Mouse (Mus musculus): Measurements from ENCODE around the gene Hcn3. TPM values are rescaled to one million over a fixed set of nuclear protein-coding genes. Genes with fewer than 3 reads are reported as not detected.

The Hcn3 gene
- total RNA-seq (2021), result 10 to 100 TPM; 10.2 to 13.3 TPM
- long read RNA-seq, experiment 1, full-length matches to known transcripts, result 1 of 6 reads
- long read RNA-seq, experiment 1, partial matches to known transcripts, result 1 of 6 reads
- long read RNA-seq, experiment 1, other reads (novel, unspliced or antisense), result 4 of 6 reads
- long read RNA-seq, experiment 2, full-length matches to known transcripts, result 2 of 5 reads
- long read RNA-seq, experiment 2, partial matches to known transcripts, result 2 of 5 reads
- long read RNA-seq, experiment 2, other reads (novel, unspliced or antisense), result 1 of 5 reads

- TF ChIP-seq CTCF (conservative IDR thresholded peaks at IDR 0.05), result peak; percentile 73
Observed at GRCm38 (mm10) chr3:89159616-89160344, at the start of gene Hcn3. Hcn3 (minus strand) TSS chr3:89160196.

GRCm38 (mm10) chr3:89209731-89210130 lies 49.7 kb upstream of the Hcn3 start:
- no peak for TF ChIP-seq CTCF (conservative IDR thresholded peaks at IDR 0.05)
- H3K4me3 ChIP-seq, result no peak overlapping the region
- no peak overlapping the region for H3K27ac ChIP-seq
- DNase-seq (ENCODE audit: low spot score in 2 of 2), result no peak

More at GRCm38 (mm10) chr3:89159616-89160344, at the start of gene Hcn3:
- H3K27ac ChIP-seq, result no peak within 1 kb of the TSS
- peak within 1 kb of the TSS; percentile 62 for H3K4me3 ChIP-seq
- peak in 1 of 2 experiments; percentile 59 for DNase-seq (ENCODE audit: low spot score in 2 of 2)

GRCm38 (mm10) chr3:89208736-89209135 lies 48.7 kb upstream of the Hcn3 start:
- TF ChIP-seq CTCF (conservative IDR thresholded peaks at IDR 0.05), result no peak
- Histone ChIP-seq H3K4me3 (no peak overlapping the region), H3K27ac (no peak overlapping the region)
- no peak for DNase-seq (ENCODE audit: low spot score in 2 of 2)

GRCm38 (mm10) chr3:89208075-89208657 lies 48.2 kb upstream of the Hcn3 start:
- no peak overlapping the region for H3K4me3 ChIP-seq
- no peak overlapping the region for H3K27ac ChIP-seq
- TF ChIP-seq CTCF (conservative IDR thresholded peaks at IDR 0.05), result no peak
- no peak for DNase-seq (ENCODE audit: low spot score in 2 of 2)

GRCm38 (mm10) chr3:89206695-89207094 lies 46.7 kb upstream of the Hcn3 start:
- no peak for TF ChIP-seq CTCF (conservative IDR thresholded peaks at IDR 0.05)
- no peak for DNase-seq (ENCODE audit: low spot score in 2 of 2)
- Histone ChIP-seq H3K27ac (no peak overlapping the region), H3K4me3 (no peak overlapping the region)

- TF ChIP-seq CTCF (conservative IDR thresholded peaks at IDR 0.05), result no peak
- DNase-seq (ENCODE audit: low spot score in 2 of 2), result no peak
- no peak overlapping the region for H3K27ac ChIP-seq
- H3K4me3 ChIP-seq, result no peak overlapping the region
Observed at GRCm38 (mm10) chr3:89206079-89206478, 46.1 kb upstream of the Hcn3 start.

- no peak for DNase-seq (ENCODE audit: low spot score in 2 of 2)
- Histone ChIP-seq H3K27ac (peak overlapping the region; percentile 89), H3K4me3 (peak overlapping the region; percentile 84)
- TF ChIP-seq CTCF (conservative IDR thresholded peaks at IDR 0.05), result no peak
Observed at GRCm38 (mm10) chr3:89203142-89203514, 43.1 kb upstream of the Hcn3 start.

- H3K27ac ChIP-seq, result peak within 1 kb of the TSS; percentile 89
- DNase-seq (ENCODE audit: low spot score in 2 of 2), result peak; percentile 84 to 85
- H3K4me3 ChIP-seq, result peak within 1 kb of the TSS; percentile 84
- no peak for TF ChIP-seq CTCF (conservative IDR thresholded peaks at IDR 0.05)
Observed at GRCm38 (mm10) chr3:89202253-89203141, 42.5 kb upstream of the Hcn3 start, which contains the start of gene Gba. Gba (plus strand) TSS chr3:89202928.

- TF ChIP-seq CTCF (conservative IDR thresholded peaks at IDR 0.05), result no peak
- no peak for DNase-seq (ENCODE audit: low spot score in 2 of 2)
- H3K27ac ChIP-seq, result no peak overlapping the region
- H3K4me3 ChIP-seq, result no peak overlapping the region
Observed at GRCm38 (mm10) chr3:89199839-89200238, 39.8 kb upstream of the Hcn3 start.

GRCm38 (mm10) chr3:89195979-89196877 lies 36.2 kb upstream of the Hcn3 start:
- peak; percentile 70 for TF ChIP-seq CTCF (conservative IDR thresholded peaks at IDR 0.05)
- peak overlapping the region; percentile 87 for H3K27ac ChIP-seq
- peak; percentile 82 to 87 for DNase-seq (ENCODE audit: low spot score in 2 of 2)
- H3K4me3 ChIP-seq, result peak overlapping the region; percentile 58

GRCm38 (mm10) chr3:89193853-89194252 lies 33.9 kb upstream of the Hcn3 start:
- no peak overlapping the region for H3K4me3 ChIP-seq
- TF ChIP-seq CTCF (conservative IDR thresholded peaks at IDR 0.05), result peak; percentile 64
- DNase-seq (ENCODE audit: low spot score in 2 of 2), result no peak
- no peak overlapping the region for H3K27ac ChIP-seq

All from layer of hippocampus, adult 2 months (tissue).